Mouse (Mus musculus): ENCODE data around the gene Slc36a3. TPM values are rescaled to one million over a fixed set of nuclear protein-coding genes. Genes with fewer than 3 reads are reported as not detected.

The Slc36a3 gene
- polyA plus RNA-seq, 1 experiment from 2014 or later = not detected

GRCm38 (mm10) chr11:55137646-55138045, 13.9 kb downstream of the Slc36a3 start:
- H3K4me1 ChIP-seq = no peaks in the 10 kb centered on the region
- H3K4me3 ChIP-seq = no peak overlapping the region
- no peak overlapping the region for H3K27ac ChIP-seq
- no peaks in the 10 kb centered on the region for H3K9me3 ChIP-seq
- ATAC-seq (ENCODE audit: insufficient number of reproducible peaks, low FRiP score, low TSS enrichment, low read depth) = no peak
- H3K4me2 ChIP-seq = no peak overlapping the region
- H3K9ac ChIP-seq = no peak overlapping the region
- H3K36me3 ChIP-seq = no peaks in the 10 kb centered on the region
- no peaks in the 10 kb centered on the region for H3K27me3 ChIP-seq

- H3K9ac ChIP-seq = no peak overlapping the region
- H3K4me2 ChIP-seq = no peak overlapping the region
- H3K36me3 ChIP-seq = no peaks in the 10 kb centered on the region
- no peak overlapping the region for H3K27ac ChIP-seq
- no peaks in the 10 kb centered on the region for H3K9me3 ChIP-seq
- ATAC-seq (ENCODE audit: insufficient number of reproducible peaks, low FRiP score, low TSS enrichment, low read depth) = no peak
- H3K4me3 ChIP-seq = no peak overlapping the region
- WGBS = 79% methylated on average over 15 of the region's 15 CpGs
- no peaks in the 10 kb centered on the region for H3K27me3 ChIP-seq
- H3K4me1 ChIP-seq = no peaks in the 10 kb centered on the region
Measured at GRCm38 (mm10) chr11:55136770-55137547, 14.5 kb downstream of the Slc36a3 start.

GRCm38 (mm10) chr11:55134871-55135270, 16.6 kb downstream of the Slc36a3 start:
- no peak for ATAC-seq (ENCODE audit: insufficient number of reproducible peaks, low FRiP score, low TSS enrichment, low read depth)
- H3K9me3 ChIP-seq = no peaks in the 10 kb centered on the region

GRCm38 (mm10) chr11:55134407-55134806, 17.1 kb downstream of the Slc36a3 start:
- WGBS = 88% methylated on average over 1 of the region's 1 CpGs
- no peak for ATAC-seq (ENCODE audit: insufficient number of reproducible peaks, low FRiP score, low TSS enrichment, low read depth)
- Histone ChIP-seq H3K9ac (no peak overlapping the region), H3K36me3 (no peaks in the 10 kb centered on the region), H3K4me3 (no peak overlapping the region), H3K9me3 (no peaks in the 10 kb centered on the region), H3K4me2 (no peak overlapping the region), H3K27me3 (no peaks in the 10 kb centered on the region), H3K27ac (no peak overlapping the region), H3K4me1 (no peaks in the 10 kb centered on the region)

More at GRCm38 (mm10) chr11:55134871-55135270, 16.6 kb downstream of the Slc36a3 start:
- no peak overlapping the region for H3K4me2 ChIP-seq
- no peak overlapping the region for H3K9ac ChIP-seq
- no peaks in the 10 kb centered on the region for H3K27me3 ChIP-seq
- H3K4me1 ChIP-seq = no peaks in the 10 kb centered on the region
- H3K27ac ChIP-seq = no peak overlapping the region
- WGBS = 86% methylated on average over 5 of the region's 5 CpGs
- H3K4me3 ChIP-seq = no peak overlapping the region
- H3K36me3 ChIP-seq = no peaks in the 10 kb centered on the region

- no peak overlapping the region for H3K27ac ChIP-seq
- no peak overlapping the region for H3K4me2 ChIP-seq
- H3K36me3 ChIP-seq = no peaks in the 10 kb centered on the region
- 94% methylated on average over 1 of the region's 1 CpGs for WGBS
- no peaks in the 10 kb centered on the region for H3K27me3 ChIP-seq
- no peaks in the 10 kb centered on the region for H3K4me1 ChIP-seq
- H3K4me3 ChIP-seq = no peak overlapping the region
- no peak overlapping the region for H3K9ac ChIP-seq
- ATAC-seq (ENCODE audit: insufficient number of reproducible peaks, low FRiP score, low TSS enrichment, low read depth) = no peak
- H3K9me3 ChIP-seq = no peaks in the 10 kb centered on the region
Measured at GRCm38 (mm10) chr11:55133204-55133603, 18.3 kb downstream of the Slc36a3 start.

- H3K4me1 ChIP-seq = no peaks in the 10 kb centered on the region
- H3K4me2 ChIP-seq = no peak overlapping the region
- no peak overlapping the region for H3K9ac ChIP-seq
- 76% methylated on average over 1 of the region's 1 CpGs for WGBS
- no peak overlapping the region for H3K4me3 ChIP-seq
- no peak overlapping the region for H3K27ac ChIP-seq
- ATAC-seq (ENCODE audit: insufficient number of reproducible peaks, low FRiP score, low TSS enrichment, low read depth) = no peak
- H3K27me3 ChIP-seq = no peaks in the 10 kb centered on the region
- no peaks in the 10 kb centered on the region for H3K36me3 ChIP-seq
- no peaks in the 10 kb centered on the region for H3K9me3 ChIP-seq
Measured at GRCm38 (mm10) chr11:55131946-55132345, 19.6 kb downstream of the Slc36a3 start.

GRCm38 (mm10) chr11:55131077-55131742, 20.3 kb downstream of the Slc36a3 start:
- no peaks in the 10 kb centered on the region for H3K27me3 ChIP-seq
- H3K4me1 ChIP-seq = no peaks in the 10 kb centered on the region
- H3K36me3 ChIP-seq = no peaks in the 10 kb centered on the region
- H3K4me2 ChIP-seq = no peak overlapping the region
- H3K9ac ChIP-seq = no peak overlapping the region
- no peaks in the 10 kb centered on the region for H3K9me3 ChIP-seq
- H3K27ac ChIP-seq = no peak overlapping the region
- ATAC-seq (ENCODE audit: insufficient number of reproducible peaks, low FRiP score, low TSS enrichment, low read depth) = peak; percentile 69; the same call in 1 of the 2 replicates
- WGBS = 84% methylated on average over 11 of the region's 11 CpGs
- no peak overlapping the region for H3K4me3 ChIP-seq

- WGBS = 67% methylated on average over 3 of the region's 3 CpGs
- Histone ChIP-seq H3K27me3 (no peaks in the 10 kb centered on the region), H3K4me3 (no peak overlapping the region), H3K36me3 (no peaks in the 10 kb centered on the region), H3K9me3 (no peaks in the 10 kb centered on the region), H3K4me2 (no peak overlapping the region), H3K9ac (no peak overlapping the region), H3K27ac (no peak overlapping the region), H3K4me1 (no peaks in the 10 kb centered on the region)
- ATAC-seq (ENCODE audit: insufficient number of reproducible peaks, low FRiP score, low TSS enrichment, low read depth) = no peak
Measured at GRCm38 (mm10) chr11:55128411-55128810, 23.1 kb downstream of the Slc36a3 start.

GRCm38 (mm10) chr11:55127937-55128336, 23.6 kb downstream of the Slc36a3 start:
- WGBS = 73% methylated on average over 6 of the region's 6 CpGs
- ATAC-seq (ENCODE audit: insufficient number of reproducible peaks, low FRiP score, low TSS enrichment, low read depth) = no peak
- H3K9me3 ChIP-seq = no peaks in the 10 kb centered on the region
- no peaks in the 10 kb centered on the region for H3K4me1 ChIP-seq
- H3K36me3 ChIP-seq = no peaks in the 10 kb centered on the region
- no peaks in the 10 kb centered on the region for H3K27me3 ChIP-seq
- H3K4me2 ChIP-seq = no peak overlapping the region
- H3K27ac ChIP-seq = no peak overlapping the region
- H3K9ac ChIP-seq = no peak overlapping the region
- H3K4me3 ChIP-seq = no peak overlapping the region

- WGBS = 82% methylated on average over 3 of the region's 3 CpGs
- ATAC-seq (ENCODE audit: insufficient number of reproducible peaks, low FRiP score, low TSS enrichment, low read depth) = no peak
- no peak overlapping the region for H3K4me2 ChIP-seq
Measured at GRCm38 (mm10) chr11:55126663-55127062, 24.8 kb downstream of the Slc36a3 start.

GRCm38 (mm10) chr11:55121430-55121829, 30.1 kb downstream of the Slc36a3 start:
- H3K4me2 ChIP-seq = no peak overlapping the region

More at GRCm38 (mm10) chr11:55126663-55127062, 24.8 kb downstream of the Slc36a3 start:
- Histone ChIP-seq H3K27ac (no peak overlapping the region), H3K27me3 (no peaks in the 10 kb centered on the region), H3K9ac (no peak overlapping the region), H3K36me3 (no peaks in the 10 kb centered on the region), H3K9me3 (no peaks in the 10 kb centered on the region), H3K4me3 (no peak overlapping the region), H3K4me1 (no peaks in the 10 kb centered on the region)

GRCm38 (mm10) chr11:55120821-55121271, 30.7 kb downstream of the Slc36a3 start:
- Histone ChIP-seq H3K36me3 (no peaks in the 10 kb centered on the region), H3K27ac (peak overlapping the region; percentile 27; the same call in 1 of the 2 replicates), H3K27me3 (no peaks in the 10 kb centered on the region), H3K4me1 (peaks cover 6% of the 10 kb centered on the region; the same call in 1 of the 2 replicates), H3K4me2 (no peak overlapping the region), H3K4me3 (no peak overlapping the region), H3K9me3 (no peaks in the 10 kb centered on the region), H3K9ac (no peak overlapping the region)
- WGBS = 64% methylated on average over 8 of the region's 8 CpGs
- no peak for ATAC-seq (ENCODE audit: insufficient number of reproducible peaks, low FRiP score, low TSS enrichment, low read depth)

More at GRCm38 (mm10) chr11:55121430-55121829, 30.1 kb downstream of the Slc36a3 start:
- H3K27me3 ChIP-seq = no peaks in the 10 kb centered on the region
- no peak overlapping the region for H3K9ac ChIP-seq
- peaks cover 6% of the 10 kb centered on the region; the same call in 1 of the 2 replicates for H3K4me1 ChIP-seq
- 0 out of 2 replicates have a peak overlapping the region, but pooled peaks have one; percentile 27 for H3K27ac ChIP-seq
- no peak for ATAC-seq (ENCODE audit: insufficient number of reproducible peaks, low FRiP score, low TSS enrichment, low read depth)
- no peak overlapping the region for H3K4me3 ChIP-seq
- WGBS = 83% methylated on average over 1 of the region's 1 CpGs
- no peaks in the 10 kb centered on the region for H3K36me3 ChIP-seq
- H3K9me3 ChIP-seq = no peaks in the 10 kb centered on the region

Measured in limb, embryonic 15.5 days (tissue).